Mouse (Mus musculus) heart, postnatal 10 days (tissue): Measurements from ENCODE around the gene Mrtfb. TPM values are rescaled to one million over a fixed set of nuclear protein-coding genes. Genes with fewer than 3 reads are reported as not detected.

ENCODE experiments used
- DNase-seq, 2 experiments: peaks; one replicate each; pipeline ENCODE4 v3.0.0; 2021
- intact Hi-C: fragments of 180-260 bp; cut with DNase I; formaldehyde crosslinking; loops from one replicate; pipeline ENCODE4 v1.15.1; 2025
- total RNA-seq, 2 experiments: library from RNA; stranded (reverse); gene quantifications; 2 replicates each; pipeline ENCODE4 v1.2.3; 2021

Mrtfb gene
- total RNA-seq, result 10 to 100 TPM; 36.9 to 40.6 TPM

GRCm38 (mm10) chr16:13255855-13256635 lies at the start of gene Mrtfb:
TSS of gene Mrtfb (plus strand) at chr16:13256481.
- peak; percentile 93 to 94 for DNase-seq
- intact Hi-C loops, result loop anchor here (1.0 to 5.0 kb wide), 5 partner anchors 37 to 151 kb away; no protein-coding TSS in a partner anchor

GRCm38 (mm10) chr16:13207649-13208048 lies 48.6 kb upstream of the Mrtfb start:
- intact Hi-C loops, result no loop called here

GRCm38 (mm10) chr16:13208087-13208486 lies 48.2 kb upstream of the Mrtfb start:
- intact Hi-C loops, result no loop called here
- DNase-seq, result no peak

More at GRCm38 (mm10) chr16:13207649-13208048, 48.6 kb upstream of the Mrtfb start:
- DNase-seq, result no peak

DNA sequence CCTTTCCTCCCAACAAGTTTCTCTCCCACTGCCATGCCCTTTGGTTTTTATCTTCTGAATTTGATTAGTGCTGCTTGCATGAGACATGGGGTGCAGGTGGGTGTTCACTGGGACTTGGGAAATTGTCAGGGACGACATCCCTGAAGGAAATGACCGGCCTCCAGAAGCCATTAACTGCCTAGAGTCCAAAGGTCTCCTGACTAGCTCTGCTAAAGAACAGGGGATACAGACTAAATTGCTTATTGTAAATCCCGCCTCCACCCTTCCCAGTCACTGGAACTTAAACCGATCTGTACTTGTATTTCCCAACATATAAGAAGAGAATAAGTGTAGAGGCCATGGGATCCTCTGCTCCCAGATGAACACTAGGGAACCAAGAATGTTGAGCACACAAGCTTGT lies 43.5 kb upstream of the Mrtfb start:
- DNase-seq, result no peak
- intact Hi-C loops, result no loop called here

- DNase-seq, result peak; percentile 60 to 62
- intact Hi-C loops, result loop anchor here (2.0 to 5.0 kb wide), 2 partner anchors 18 to 54 kb away; no protein-coding TSS in a partner anchor
These were observed 39.9 kb upstream of the Mrtfb start for GRCm38 (mm10) chr16:13216116-13216952.

DNA sequence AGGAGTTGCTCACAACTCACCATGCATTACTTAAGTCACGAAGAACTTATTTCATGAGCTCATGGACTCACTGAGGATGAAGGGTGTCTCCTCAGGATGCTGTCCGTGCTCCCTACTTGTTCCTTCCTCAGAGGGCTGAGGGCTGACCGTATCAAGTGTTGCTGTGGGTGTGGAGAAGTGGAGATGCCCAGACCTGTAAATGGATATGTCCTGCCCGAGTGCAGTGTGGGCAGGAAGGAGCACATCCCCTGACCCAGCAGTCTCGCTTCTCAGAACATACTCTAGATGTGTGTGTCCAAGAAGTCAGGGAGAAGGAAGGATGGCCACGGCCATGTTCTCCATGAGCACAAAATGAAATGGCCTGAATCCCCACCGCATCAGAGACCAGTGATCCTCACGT lies 38.3 kb upstream of the Mrtfb start:
- DNase-seq, result no peak
- intact Hi-C loops, result loop anchor here (2.0 to 5.0 kb wide), 3 partner anchors 19 to 56 kb away; partner anchors contain the start of gene Mrtfb

DNA sequence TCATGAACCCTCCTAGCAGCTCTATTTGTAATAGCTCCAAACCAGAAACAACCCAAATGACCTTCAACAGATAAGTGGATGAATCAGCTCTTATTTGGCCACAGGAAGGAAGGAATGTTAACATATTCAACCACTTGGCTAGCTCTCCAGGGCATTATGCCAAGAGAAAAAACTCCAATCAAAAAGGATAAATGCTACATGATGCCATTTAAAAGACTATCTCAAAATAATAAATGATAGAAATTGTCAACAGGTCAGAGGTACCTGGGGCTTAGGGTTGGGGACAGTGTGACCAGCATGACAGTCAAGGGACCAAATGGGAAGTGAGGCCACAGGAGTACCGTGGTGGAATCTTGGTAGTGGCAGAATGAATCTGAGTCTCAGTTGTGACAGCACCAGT lies 34.8 kb upstream of the Mrtfb start:
- intact Hi-C loops, result no loop called here
- peak in 1 of 2 experiments; percentile 40 for DNase-seq

GRCm38 (mm10) chr16:13232043-13232442 lies 24.2 kb upstream of the Mrtfb start:
- intact Hi-C loops, result no loop called here
- no peak for DNase-seq

DNA sequence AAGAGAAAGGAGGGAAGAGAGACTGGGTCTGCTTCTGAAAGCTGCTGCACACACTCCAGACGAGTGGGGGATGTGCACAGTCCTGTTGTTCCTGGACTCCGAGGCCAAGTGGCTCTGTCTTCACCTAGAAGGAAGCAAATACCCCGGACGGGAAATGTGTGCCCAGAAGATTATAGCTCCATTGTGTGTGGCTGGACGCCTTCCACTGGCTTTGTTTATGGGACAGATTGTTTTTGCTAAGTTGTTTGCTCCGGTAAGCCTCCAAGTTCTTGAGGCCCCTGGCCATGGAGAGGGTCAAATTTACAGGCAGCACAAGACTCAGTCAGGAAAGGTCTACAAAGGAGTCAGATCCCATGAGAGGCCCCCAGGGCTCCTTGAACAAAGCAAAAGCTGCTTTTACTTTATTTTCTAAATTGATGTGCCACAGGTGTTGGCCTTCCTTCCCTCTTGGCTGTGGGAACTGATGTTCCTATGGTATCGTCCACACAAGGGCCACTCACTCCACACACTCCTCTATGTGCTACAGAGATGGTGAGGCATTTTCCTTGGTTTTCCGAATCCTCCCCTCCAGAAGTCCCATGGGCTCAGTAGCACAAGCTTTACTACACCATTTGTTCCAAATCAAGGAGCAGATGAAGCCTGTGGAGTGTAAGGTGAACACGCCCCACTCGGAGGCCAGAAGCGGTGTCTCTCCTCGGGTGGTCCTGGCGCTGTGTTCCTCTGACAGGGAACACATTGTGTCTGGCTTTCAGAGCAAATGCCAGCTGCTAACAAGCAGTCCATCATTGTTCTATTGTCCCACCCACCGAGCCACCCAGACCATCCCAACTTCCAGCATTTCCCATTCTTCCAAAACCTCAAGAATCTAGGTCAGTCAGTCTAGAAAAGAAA lies 23.1 kb upstream of the Mrtfb start:
- intact Hi-C loops, result no loop called here
- DNase-seq, result peak; percentile 58 to 72

DNA sequence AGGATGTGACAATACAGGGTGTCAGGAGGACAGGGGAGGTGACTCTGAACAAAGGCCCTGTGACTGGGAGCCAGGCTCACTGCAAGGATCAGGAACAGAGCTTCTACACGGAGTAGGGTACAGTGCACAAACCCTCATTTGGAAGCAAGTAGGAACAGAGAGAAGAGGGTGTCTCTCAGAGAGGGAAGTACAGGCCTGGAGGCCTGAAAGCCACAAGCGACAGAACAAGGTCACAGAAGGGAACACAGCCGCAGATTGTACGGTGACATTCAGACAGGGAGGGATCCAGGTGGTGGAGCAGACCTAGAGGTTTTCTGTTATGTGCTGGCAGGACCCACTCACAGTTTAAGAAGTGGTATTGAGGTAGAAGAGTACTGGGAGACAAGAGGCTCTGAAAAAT lies 17.2 kb upstream of the Mrtfb start:
- intact Hi-C loops, result no loop called here
- DNase-seq, result no peak

GRCm38 (mm10) chr16:13239544-13239943 lies 16.7 kb upstream of the Mrtfb start:
- intact Hi-C loops, result no loop called here
- DNase-seq, result no peak

DNA sequence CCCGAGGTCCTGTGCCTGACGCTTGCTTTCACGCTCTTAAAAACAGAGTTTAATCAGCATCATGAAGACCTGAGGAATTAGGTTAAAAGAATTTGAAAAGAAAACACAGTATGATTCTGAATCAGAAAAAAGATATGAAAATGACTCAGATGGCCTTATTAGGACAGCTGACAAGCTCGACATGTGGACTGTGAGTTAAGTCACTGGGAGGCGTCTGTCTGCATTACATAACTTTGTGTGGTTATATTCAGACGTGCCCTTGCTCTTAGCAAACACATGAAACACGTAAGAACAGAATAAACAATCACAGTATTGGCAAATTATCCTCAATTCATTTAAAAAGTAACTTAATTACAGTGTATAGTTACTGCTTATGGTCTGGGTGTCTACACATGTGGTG lies 16.0 kb upstream of the Mrtfb start:
- no peak for DNase-seq
- intact Hi-C loops, result no loop called here

DNA sequence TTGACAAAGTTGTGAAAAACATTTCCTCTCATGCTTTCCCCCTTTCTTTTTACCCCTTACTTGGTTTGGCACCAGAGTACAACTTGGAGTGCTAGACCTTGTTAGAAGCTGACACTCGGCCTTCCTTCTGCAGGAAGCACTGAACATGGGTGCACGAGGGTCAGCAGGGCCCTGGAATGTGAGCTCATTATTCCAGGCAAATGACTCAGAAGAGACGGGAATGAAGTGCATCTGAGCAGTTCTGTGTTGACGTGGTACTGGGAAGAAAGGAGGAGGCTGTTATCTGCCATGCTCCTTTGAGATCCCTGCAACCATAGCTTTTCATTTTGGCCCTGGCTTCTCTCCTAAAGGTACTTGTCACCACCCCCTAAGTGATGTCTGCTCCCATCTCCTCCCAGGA lies 10.6 kb upstream of the Mrtfb start:
- no peak for DNase-seq
- intact Hi-C loops, result no loop called here

- intact Hi-C loops, result no loop called here
- no peak for DNase-seq
These were observed 9.4 kb upstream of the Mrtfb start for GRCm38 (mm10) chr16:13246855-13247254.

GRCm38 (mm10) chr16:13250061-13250460 lies 6.2 kb upstream of the Mrtfb start:
- intact Hi-C loops, result no loop called here
- no peak for DNase-seq

GRCm38 (mm10) chr16:13256667-13257527 lies 616 bp downstream of the Mrtfb start:
- peak; percentile 61 to 71 for DNase-seq
- intact Hi-C loops, result loop anchor here (1.0 to 5.0 kb wide), 5 partner anchors 38 to 150 kb away; no protein-coding TSS in a partner anchor

GRCm38 (mm10) chr16:13257528-13257835 lies 1.2 kb downstream of the Mrtfb start:
- intact Hi-C loops, result loop anchor here (2.0 to 5.0 kb wide), 4 partner anchors 39 to 150 kb away; no protein-coding TSS in a partner anchor
- no peak for DNase-seq

DNA sequence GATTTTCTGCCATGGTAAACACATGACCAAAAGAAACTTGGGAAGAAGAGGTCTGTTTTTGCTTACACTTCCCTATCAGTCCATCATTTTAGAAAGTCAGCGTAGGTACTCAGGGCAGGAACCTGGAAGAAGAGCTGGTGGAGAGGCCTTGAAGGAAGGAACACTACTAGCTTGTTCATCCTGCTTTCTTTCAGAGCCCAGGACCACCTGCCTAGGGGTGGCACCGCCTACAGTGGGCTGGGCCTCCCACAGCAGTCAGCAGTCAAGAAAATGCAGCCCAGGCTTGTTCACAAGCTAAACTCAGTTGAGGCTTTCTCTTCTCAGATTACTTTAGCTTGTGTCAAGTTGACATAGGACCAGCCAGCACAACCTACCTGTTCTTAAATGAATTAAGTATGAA lies 2.7 kb downstream of the Mrtfb start:
- intact Hi-C loops, result loop anchor here (5.0 kb wide), 1 partner anchor 148 kb away; no protein-coding TSS in a partner anchor
- DNase-seq, result no peak

DNA sequence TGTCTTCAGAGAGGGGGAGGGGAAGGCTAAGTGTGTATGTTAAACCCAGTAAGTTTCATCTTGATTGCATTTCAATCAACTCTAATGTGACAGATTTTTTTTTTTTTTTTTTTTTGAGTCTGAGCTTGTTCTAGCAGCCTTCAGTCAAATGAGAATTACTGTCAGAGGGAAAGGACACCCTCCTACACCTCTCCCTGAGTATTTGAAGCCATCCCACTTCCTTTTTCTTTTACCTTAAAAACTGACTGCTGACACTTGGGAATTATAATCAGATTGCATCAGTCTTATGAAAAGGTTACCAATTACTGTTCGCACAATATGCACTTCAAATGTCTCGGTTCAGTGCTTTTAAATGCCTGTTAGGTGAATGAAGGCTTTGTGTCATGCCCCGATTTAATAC lies 10.0 kb downstream of the Mrtfb start:
- no peak for DNase-seq
- intact Hi-C loops, result no loop called here
